Mouse (Mus musculus) kidney, embryonic 14.5 days (tissue): ENCODE results near the gene Amh. TPM values are rescaled to one million over a fixed set of nuclear protein-coding genes. Genes with fewer than 3 reads are reported as not detected.
"Not testable (repeated sequence)": the region's sequence is repeated elsewhere in the genome, so short reads cannot be mapped to it uniquely, and the experiment has no call there.

Source experiments
- ATAC-seq: fragments of 200-750 bp; cut with Nextera tagmentation; 2 replicates; pipeline ENCODE4 v1.8.0; 2017; ENCODE audit warnings: moderate number of reproducible peaks, mild to moderate bottlenecking, moderate TSS enrichment, moderate library complexity; ENCODE audit not compliant: low FRiP score, low TSS enrichment
- H3K27ac ChIP-seq: fragments of 300-500 bp; sonication (generic); 2 replicates; pipeline ENCODE4 v1.5.1; 2014; ENCODE audit warnings: low read depth, mild to moderate bottlenecking, low read length, moderate library complexity, mixed read lengths
- H3K27me3 ChIP-seq: fragments of 300-500 bp; sonication (generic); 2 replicates; pipeline ENCODE4 v1.6.1; 2014; ENCODE audit warnings: mild to moderate bottlenecking, low read length; ENCODE audit not compliant: control insufficient read depth, insufficient read depth
- H3K36me3 ChIP-seq: fragments of 300-500 bp; sonication (generic); 2 replicates; pipeline ENCODE4 v1.6.1; 2014; ENCODE audit warnings: low read length, mixed read lengths; ENCODE audit not compliant: control insufficient read depth, insufficient read depth
- H3K4me1 ChIP-seq: fragments of 300-500 bp; sonication (generic); 2 replicates; pipeline ENCODE4 v1.6.1; 2014; ENCODE audit warnings: low read length, mixed read lengths; ENCODE audit not compliant: control insufficient read depth, insufficient read depth
- H3K4me2 ChIP-seq: fragments of 300-500 bp; sonication (generic); replicated peaks from 2 replicates; pipeline ENCODE4 v1.6.1; 2014; ENCODE audit warnings: low read depth, mild to moderate bottlenecking, low read length
- H3K4me3 ChIP-seq: fragments of 300-500 bp; sonication (generic); 2 replicates; pipeline ENCODE4 v1.5.1; 2014; ENCODE audit warnings: mild to moderate bottlenecking, low read length
- H3K9ac ChIP-seq: fragments of 300-500 bp; sonication (generic); 2 replicates; pipeline ENCODE4 v1.6.1; 2014; ENCODE audit warnings: low read depth, mild to moderate bottlenecking, low read length, moderate library complexity
- H3K9me3 ChIP-seq: fragments of 300-500 bp; sonication (generic); 2 replicates; pipeline ENCODE4 v1.6.1; 2016; ENCODE audit warnings: low read length; ENCODE audit not compliant: control insufficient read depth
- WGBS: fragments of 180-500 bp; shearing (Covaris S2); extraction: QIAGEN DNeasy Blood & Tissue Kit; methylation state at CpG from one replicate; pipeline ENCODE4 v1.1.7; 2014; 5-methylcytosine and 5-hydroxymethylcytosine counted together
- polyA plus RNA-seq: library from polyadenylated mRNA; unstranded; fragments of >200 nt; fragmentation: Nextera tagmentation; extraction: Ambion mirVana; gene quantifications from 2 replicates; pipeline ENCODE4 v1.2.1, GENCODE M21; 2014

The Amh gene
- polyA plus RNA-seq, 1 experiment from 2014 or later: not detected

DNA sequence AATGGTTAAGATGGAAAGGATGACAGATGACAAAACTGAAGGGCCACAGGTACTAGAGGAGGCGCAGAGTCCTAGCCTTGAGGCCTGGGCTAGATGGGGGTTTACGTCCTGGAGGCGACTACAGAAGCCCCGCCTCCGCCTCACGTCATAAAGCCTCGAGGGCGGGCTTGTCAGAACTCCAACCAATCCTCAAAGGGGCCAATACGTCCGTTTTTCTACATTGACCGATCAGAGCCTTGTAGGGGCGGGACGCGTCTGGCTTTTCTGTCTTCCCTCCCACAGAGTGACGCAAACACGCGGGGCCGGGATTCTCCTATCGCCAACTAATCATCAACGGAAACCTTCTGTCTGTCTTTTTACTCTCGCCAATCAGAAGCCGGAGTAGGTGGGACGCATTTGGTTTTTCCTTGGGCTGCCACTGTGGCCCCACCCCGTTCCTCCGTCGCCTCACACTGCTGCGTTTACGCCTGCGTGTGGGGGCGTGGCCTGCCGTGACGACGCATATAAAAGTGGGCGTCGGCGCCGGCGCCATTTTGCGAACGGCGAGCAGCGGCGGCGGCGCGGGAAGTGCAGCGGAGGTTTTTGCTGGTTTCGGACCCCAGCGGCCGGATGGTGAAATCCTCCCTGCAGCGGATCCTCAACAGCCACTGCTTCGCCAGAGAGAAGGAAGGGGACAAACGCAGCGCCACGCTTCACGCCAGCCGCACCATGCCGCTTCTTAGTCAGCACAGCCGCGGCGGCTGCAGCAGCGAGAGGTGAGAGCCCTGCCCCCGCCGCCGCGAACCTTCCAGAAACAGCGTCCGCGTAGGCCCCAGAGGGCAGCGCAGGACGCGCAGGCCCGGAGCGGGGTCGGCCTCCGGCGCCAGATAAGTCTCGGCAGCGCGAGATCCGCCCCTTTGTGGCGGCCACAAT is 21.4 kb downstream of the Amh start, which contains the start of gene Oaz1:
Oaz1 (plus strand) TSS at position 506 of the 912 bp plus-strand sequence.
- Histone ChIP-seq H3K4me2 (peak within 1 kb of the TSS; percentile 97), H3K9me3 (no peaks in the 10 kb centered on the region), H3K27ac (peak within 1 kb of the TSS; percentile 79), H3K9ac (peak within 1 kb of the TSS; percentile 92), H3K36me3 (peaks cover 19% of the 10 kb centered on the region), H3K4me3 (peak within 1 kb of the TSS; percentile 71), H3K4me1 (peaks cover 18% of the 10 kb centered on the region), H3K27me3 (no peaks in the 10 kb centered on the region)
- under 1% methylated on average over 74 of the region's 82 CpGs for WGBS
- peak; percentile 96 for ATAC-seq

DNA sequence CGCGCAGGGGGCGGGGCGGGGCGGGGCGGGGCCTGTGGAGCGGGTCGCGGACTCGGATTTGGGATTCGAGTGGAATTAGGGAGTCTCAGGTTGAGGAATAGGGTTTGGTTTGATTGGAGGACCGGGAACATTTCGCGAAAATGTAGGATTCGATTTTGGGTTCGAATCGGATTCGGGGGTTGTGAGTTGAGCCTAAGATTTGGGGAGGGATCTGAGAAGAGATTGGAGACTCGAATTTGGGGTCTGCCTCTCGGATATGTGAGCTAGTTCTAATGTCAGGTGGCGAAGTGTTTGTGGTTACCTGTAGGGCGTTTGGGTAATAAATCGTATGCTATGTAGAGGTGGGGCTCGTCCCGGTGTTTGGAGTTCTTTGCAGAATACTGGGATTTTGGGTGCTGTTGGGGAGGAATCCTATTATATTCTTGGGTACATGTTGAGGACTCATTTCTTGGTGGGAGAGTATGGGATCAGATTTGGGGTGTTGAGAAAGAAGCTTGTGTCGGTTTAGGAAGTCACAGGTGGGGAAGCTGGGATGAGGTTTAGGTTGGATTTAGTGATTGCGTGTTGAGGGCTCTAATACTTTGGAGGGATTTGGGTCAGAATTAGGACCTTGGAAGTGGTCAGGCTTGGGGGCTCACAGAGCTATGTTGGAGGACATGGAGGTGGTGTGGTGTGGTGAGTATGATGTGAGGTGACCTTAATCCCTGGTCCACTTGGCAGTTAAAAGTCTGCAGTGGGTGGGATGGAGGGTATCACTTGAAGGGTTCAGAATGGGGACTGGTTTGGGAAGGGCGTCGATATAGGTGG is 22.2 kb downstream of the Amh start:
- 5% methylated on average over 29 of the region's 29 CpGs for WGBS

DNA sequence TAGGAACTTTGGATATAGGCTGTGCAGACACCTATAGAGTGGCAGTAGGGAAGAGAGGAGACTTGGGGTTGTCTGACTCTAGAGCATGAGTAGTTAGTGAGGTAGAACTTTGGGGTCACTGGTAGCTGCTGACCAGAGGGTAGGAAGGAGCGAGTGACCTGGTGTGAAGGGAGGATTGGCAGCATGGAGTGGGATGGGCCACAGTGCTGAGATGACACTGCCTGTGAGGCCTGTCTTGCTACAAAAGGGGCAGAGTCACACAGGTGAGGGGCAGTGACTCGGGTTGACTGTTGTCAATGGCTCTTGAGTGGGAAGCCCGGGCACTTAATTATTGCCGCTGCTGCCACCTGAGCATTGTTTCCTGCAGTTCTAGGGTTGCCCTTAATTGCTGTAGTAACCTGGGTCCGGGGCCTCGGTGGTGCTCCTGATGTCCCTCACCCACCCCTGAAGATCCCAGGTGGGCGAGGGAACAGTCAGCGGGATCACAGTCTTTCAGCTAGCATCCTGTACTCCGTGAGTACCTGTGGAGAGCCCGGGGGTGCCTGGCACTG is 22.9 kb downstream of the Amh start:
- 73% methylated on average over 10 of the region's 10 CpGs for WGBS
- Histone ChIP-seq H3K9me3 (no peaks in the 10 kb centered on the region), H3K9ac (peak overlapping the region; percentile 92), H3K27ac (no peak overlapping the region), H3K4me3 (peak overlapping the region; percentile 71), H3K4me1 (peaks cover 18% of the 10 kb centered on the region), H3K27me3 (no peaks in the 10 kb centered on the region), H3K4me2 (peak overlapping the region; percentile 97), H3K36me3 (peaks cover 19% of the 10 kb centered on the region)
- ATAC-seq: no peak

More for the DNA sequence above, 22.2 kb downstream of the Amh start:
- peak overlapping the region; percentile 92 for H3K9ac ChIP-seq
- no peak for ATAC-seq
- H3K4me1 ChIP-seq: peaks cover 18% of the 10 kb centered on the region
- peak overlapping the region; percentile 79; the same call in 1 of the 2 replicates for H3K27ac ChIP-seq
- H3K27me3 ChIP-seq: no peaks in the 10 kb centered on the region
- H3K36me3 ChIP-seq: peaks cover 19% of the 10 kb centered on the region
- H3K9me3 ChIP-seq: no peaks in the 10 kb centered on the region
- H3K4me3 ChIP-seq: peak overlapping the region; percentile 71
- peak overlapping the region; percentile 97 for H3K4me2 ChIP-seq

DNA sequence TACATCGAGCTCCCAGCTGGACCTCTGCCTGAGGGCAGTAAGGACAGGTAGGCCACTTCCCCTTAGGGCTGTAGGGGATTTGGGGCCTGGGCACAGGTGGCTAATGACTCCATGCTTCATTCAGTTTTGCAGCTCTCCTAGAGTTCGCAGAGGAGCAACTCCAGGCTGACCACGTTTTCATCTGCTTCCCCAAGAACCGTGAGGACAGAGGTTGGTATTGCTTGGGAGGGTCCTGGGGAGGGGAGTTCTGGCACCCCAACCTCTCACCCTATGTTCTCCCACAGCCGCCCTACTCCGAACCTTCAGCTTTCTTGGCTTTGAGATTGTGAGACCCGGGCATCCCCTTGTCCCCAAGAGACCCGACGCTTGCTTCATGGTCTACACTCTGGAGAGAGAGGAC is 23.5 kb downstream of the Amh start:
- WGBS: 81% methylated on average over 7 of the region's 9 CpGs
- H3K27me3 ChIP-seq, H3K27ac ChIP-seq, H3K9me3 ChIP-seq, H3K4me3 ChIP-seq, H3K9ac ChIP-seq, ATAC-seq: not testable (repeated sequence)
- peaks cover 19% of the 10 kb centered on the region for H3K36me3 ChIP-seq
- peak overlapping the region; percentile 97 for H3K4me2 ChIP-seq
- H3K4me1 ChIP-seq: peaks cover 18% of the 10 kb centered on the region

DNA sequence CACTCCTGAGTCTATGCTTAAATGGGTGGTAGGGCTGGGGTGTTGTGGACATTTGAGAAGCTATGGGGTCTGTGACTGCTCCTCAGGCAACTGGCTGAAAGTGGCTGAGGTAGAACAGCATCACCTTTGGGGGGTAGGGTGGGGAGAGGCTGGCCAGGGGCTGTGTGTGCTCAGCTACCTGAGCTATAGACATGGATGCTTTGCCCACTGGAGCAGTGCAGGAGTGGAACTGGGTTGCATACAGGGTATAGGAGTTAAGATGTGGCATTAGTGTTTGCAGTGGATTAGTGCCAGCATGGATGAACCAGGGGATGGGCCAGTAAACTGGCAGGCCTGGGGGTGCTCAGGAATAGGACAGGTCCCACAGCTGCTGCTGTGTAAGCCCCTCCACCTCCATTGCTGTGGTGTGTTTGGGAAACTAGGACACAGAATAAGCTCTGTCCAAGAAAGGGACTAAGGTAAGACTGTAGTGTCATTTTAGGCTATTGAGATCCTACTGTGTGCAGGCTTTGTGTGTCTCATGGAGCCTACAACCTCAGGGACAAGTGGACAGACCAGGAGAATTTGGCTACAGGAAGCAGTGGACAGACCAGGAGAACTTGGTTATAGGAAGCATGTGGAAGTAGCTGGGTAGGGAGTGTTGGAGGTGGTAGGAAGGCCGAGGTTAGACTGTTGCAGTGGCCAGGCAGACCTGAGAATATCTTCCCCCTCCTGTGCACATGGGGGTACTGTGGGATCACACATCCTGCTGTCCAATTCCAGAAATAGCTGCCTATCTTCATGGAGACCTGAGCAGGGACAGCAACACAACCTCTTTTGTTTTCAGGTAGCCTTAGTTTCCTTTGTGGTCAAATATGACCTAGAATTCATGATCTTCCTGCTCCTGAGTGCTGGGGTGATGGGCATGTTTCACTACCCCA is 24.6 kb downstream of the Amh start:
- Histone ChIP-seq H3K4me1 (peaks cover 18% of the 10 kb centered on the region), H3K9ac (no peak overlapping the region), H3K4me2 (no peak overlapping the region), H3K27me3 (peaks cover 14% of the 10 kb centered on the region), H3K27ac (no peak overlapping the region), H3K9me3 (peaks cover 4% of the 10 kb centered on the region; the same call in 1 of the 2 replicates), H3K36me3 (peaks cover 19% of the 10 kb centered on the region), H3K4me3 (no peak overlapping the region)
- 80% methylated on average over 1 of the region's 1 CpGs for WGBS
- no peak for ATAC-seq

DNA sequence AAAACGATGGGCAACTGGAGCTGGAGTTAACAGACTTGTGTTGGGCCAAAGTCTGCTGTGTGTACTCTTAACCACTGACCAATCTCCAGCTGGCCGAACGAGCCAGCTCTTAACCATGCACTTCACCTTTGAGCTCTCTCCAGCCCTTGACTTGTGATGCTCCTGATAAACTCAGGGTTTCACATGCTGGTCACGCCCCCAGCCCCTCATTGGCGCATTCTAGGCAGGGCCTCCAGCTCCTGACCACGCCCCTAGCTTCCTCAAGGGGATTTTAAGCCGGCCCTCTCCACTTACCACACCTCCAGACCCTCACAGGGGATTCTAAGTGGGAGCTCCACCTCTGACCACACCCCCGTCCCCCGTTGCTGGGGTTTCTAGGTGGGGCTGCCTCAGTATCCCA is 26.1 kb downstream of the Amh start:
- peaks cover 28% of the 10 kb centered on the region for H3K27me3 ChIP-seq
- peaks cover 19% of the 10 kb centered on the region for H3K36me3 ChIP-seq
- ATAC-seq: peak; percentile 32
- H3K4me2 ChIP-seq: no peak overlapping the region; the same call in 1 of the 2 replicates
- H3K27ac ChIP-seq: no peak overlapping the region
- under 1% methylated on average over 9 of the region's 9 CpGs for WGBS
- peaks cover 18% of the 10 kb centered on the region for H3K4me1 ChIP-seq
- no peak overlapping the region for H3K4me3 ChIP-seq
- H3K9ac ChIP-seq: no peak overlapping the region
- peaks cover 11% of the 10 kb centered on the region for H3K9me3 ChIP-seq

DNA sequence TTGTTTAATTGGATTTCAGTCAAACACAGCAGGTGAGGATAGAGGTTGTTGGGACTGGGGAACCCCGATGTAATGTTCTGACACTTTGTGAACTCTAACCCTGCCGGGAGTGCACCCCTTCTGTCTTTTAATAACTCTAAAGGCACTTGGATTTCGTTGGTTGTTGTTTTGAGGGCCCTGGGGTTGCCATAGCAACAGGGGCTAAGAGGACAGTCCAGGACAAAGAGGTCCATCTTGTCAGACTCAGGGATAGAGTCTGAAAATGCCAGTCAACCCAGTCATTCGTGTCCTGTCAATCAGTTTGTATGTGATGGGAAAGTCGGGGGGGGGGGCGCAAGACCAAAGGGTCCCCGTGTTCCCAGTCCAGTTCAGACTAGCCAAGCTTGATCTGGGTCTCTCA is 27.8 kb downstream of the Amh start:
- no peak overlapping the region for H3K27ac ChIP-seq
- H3K4me3 ChIP-seq: no peak overlapping the region
- H3K36me3 ChIP-seq: peaks cover 19% of the 10 kb centered on the region
- peaks cover 36% of the 10 kb centered on the region for H3K27me3 ChIP-seq
- whole genome bisulfite sequencing: 76% methylated on average over 7 of the region's 7 CpGs
- peaks cover 14% of the 10 kb centered on the region for H3K4me1 ChIP-seq
- no peak for ATAC-seq
- no peak overlapping the region for H3K4me2 ChIP-seq
- H3K9ac ChIP-seq: no peak overlapping the region
- peaks cover 11% of the 10 kb centered on the region for H3K9me3 ChIP-seq

DNA sequence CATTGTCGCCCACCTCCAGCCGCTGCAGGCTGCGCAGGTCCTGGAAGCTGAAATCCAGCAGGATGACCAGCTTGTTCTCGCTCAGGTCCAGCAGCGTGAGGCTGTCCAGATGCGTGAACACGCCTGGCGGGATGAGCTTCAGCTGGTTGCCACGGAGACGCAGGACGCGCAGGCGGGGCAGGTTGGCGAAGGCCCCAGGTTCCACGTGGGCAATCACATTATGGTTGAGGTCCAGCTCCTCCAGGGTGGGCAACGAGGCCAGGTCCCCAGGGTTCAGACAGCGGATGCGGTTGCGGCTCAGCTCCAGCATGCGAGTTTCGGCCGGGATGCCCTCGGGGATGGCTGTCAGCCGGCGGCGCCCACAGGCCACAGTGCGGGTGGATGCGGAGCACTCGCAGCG is 30.6 kb downstream of the Amh start:
- H3K4me3 ChIP-seq: no peak overlapping the region
- H3K27me3 ChIP-seq: peaks cover 39% of the 10 kb centered on the region
- H3K9ac ChIP-seq: no peak overlapping the region
- WGBS: 59% methylated on average over 30 of the region's 30 CpGs
- peaks cover 3% of the 10 kb centered on the region; the same call in 1 of the 2 replicates for H3K36me3 ChIP-seq
- ATAC-seq: no peak
- no peak overlapping the region for H3K27ac ChIP-seq
- no peak overlapping the region for H3K4me2 ChIP-seq
- peaks cover 11% of the 10 kb centered on the region for H3K9me3 ChIP-seq
- H3K4me1 ChIP-seq: peaks cover 7% of the 10 kb centered on the region
